Mouse (Mus musculus): ENCODE measurements around the gene Insyn1.

DNA sequence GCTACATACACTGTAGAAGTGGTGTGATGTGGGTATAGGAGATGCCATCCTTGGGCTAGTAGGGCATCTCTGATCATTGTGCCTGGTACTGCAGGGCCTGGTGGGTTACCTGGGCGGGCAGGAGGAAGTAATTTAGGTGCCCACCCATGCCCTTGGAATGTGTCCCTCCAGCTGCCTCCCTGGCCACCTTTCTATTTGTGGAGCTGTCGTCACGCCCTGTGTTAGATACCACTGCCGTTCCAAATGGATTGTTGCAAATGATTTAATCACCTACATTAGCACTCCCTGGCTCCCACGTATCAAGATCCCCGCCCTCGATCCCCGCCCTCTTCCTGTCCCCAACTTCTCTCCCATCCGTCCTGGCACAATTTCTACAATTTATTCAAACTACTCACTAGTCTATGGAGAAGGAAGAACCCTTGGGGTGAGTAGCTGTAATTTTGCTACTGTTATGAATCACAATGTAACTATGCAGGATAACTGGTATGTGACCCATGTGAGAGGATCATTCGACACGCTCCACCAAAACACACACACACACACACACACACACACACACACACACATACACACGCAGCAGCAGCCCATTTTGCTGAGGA lies 40.3 kb upstream of the Insyn1 start:
- TF ChIP-seq CTCF (IDR thresholded peaks at IDR 0.05; ENCODE audit: control insufficient read depth, insufficient read depth, low read length) (no peak), POLR2A (IDR thresholded peaks at IDR 0.05; ENCODE audit: borderline replicate concordance, control insufficient read depth, low read depth, low read length) (no peak)
